Mouse (Mus musculus) megakaryocyte, embryonic 14.5 days (primary cell): ENCODE measurements around the gene Rgs17. TPM values are rescaled to one million over a fixed set of nuclear protein-coding genes. Genes with fewer than 3 reads are reported as not detected.

Experiments used
- H3K27me3 ChIP-seq: replicated peaks from 2 replicates; pipeline ENCODE3; 2012; ENCODE audit warnings: inconsistent platforms
- H3K36me3 ChIP-seq: replicated peaks from 2 replicates; pipeline ENCODE3; 2012; ENCODE audit warnings: low read length, inconsistent platforms, mixed read lengths
- H3K4me1 ChIP-seq: 2 replicates; pipeline ENCODE4 v1.6.1; 2012; ENCODE audit warnings: inconsistent platforms
- H3K4me3 ChIP-seq: replicated peaks from 2 replicates; pipeline ENCODE3; 2012; ENCODE audit warnings: moderate library complexity, mild to moderate bottlenecking, inconsistent platforms
- H3K9me3 ChIP-seq: 2 replicates; pipeline ENCODE4 v1.6.1; 2012; ENCODE audit warnings: inconsistent platforms
- FLI1 ChIP-seq: IDR thresholded peaks from 2 replicates; pipeline ENCODE4 v1.6.1; 2012; ENCODE audit warnings: low read length, inconsistent platforms, mixed read lengths
- GATA1 ChIP-seq: IDR thresholded peaks from 3 replicates; pipeline ENCODE4 v1.6.1; 2012; ENCODE audit warnings: mixed read lengths, low read length, inconsistent platforms, borderline replicate concordance
- polyA plus RNA-seq: library from polyadenylated mRNA; stranded (reverse); fragments of >175 nt; gene quantifications from 2 replicates; pipeline ENCODE4 v1.2.3, GENCODE M21; 2012; ENCODE audit warnings: low replicate concordance; ENCODE audit not compliant: insufficient read depth

The Rgs17 gene
- polyA plus RNA-seq, 1 experiment, result not detected

GRCm38 (mm10) chr10:5841369-5841768 is 80.8 kb downstream of the Rgs17 start:
- Histone ChIP-seq H3K36me3 (no peaks in the 10 kb centered on the region), H3K4me1 (no peaks in the 10 kb centered on the region), H3K27me3 (no peaks in the 10 kb centered on the region), H3K4me3 (no peak overlapping the region), H3K9me3 (no peaks in the 10 kb centered on the region)
- TF ChIP-seq GATA1, result no peak
- TF ChIP-seq FLI1, result no peak

GRCm38 (mm10) chr10:5826336-5827025 is 95.7 kb downstream of the Rgs17 start:
- H3K36me3 ChIP-seq, result peaks cover 11% of the 10 kb centered on the region
- TF ChIP-seq GATA1 (no peak), FLI1 (no peak)
- no peaks in the 10 kb centered on the region for H3K27me3 ChIP-seq
- H3K9me3 ChIP-seq, result no peaks in the 10 kb centered on the region
- H3K4me1 ChIP-seq, result peaks cover 25% of the 10 kb centered on the region
- no peak overlapping the region for H3K4me3 ChIP-seq

GRCm38 (mm10) chr10:5824779-5825178 is 97.4 kb downstream of the Rgs17 start:
- no peaks in the 10 kb centered on the region for H3K27me3 ChIP-seq
- TF ChIP-seq GATA1 (no peak), FLI1 (no peak)
- H3K36me3 ChIP-seq, result peaks cover 19% of the 10 kb centered on the region
- no peaks in the 10 kb centered on the region for H3K9me3 ChIP-seq
- peaks cover 36% of the 10 kb centered on the region for H3K4me1 ChIP-seq
- H3K4me3 ChIP-seq, result peak overlapping the region; percentile 99

- TF ChIP-seq FLI1, result no peak
- TF ChIP-seq GATA1, result no peak
- Histone ChIP-seq H3K4me3 (peak within 1 kb of the TSS; percentile 99), H3K4me1 (peaks cover 36% of the 10 kb centered on the region)
These were observed 98.3 kb downstream of the Rgs17 start, which contains the start of gene Mtrf1l for GRCm38 (mm10) chr10:5823740-5824491. Mtrf1l (minus strand) TSS chr10:5823910.

GRCm38 (mm10) chr10:5823291-5823739 is 98.9 kb downstream of the Rgs17 start:
- H3K4me1 ChIP-seq, result peaks cover 36% of the 10 kb centered on the region
- no peaks in the 10 kb centered on the region for H3K27me3 ChIP-seq
- H3K9me3 ChIP-seq, result no peaks in the 10 kb centered on the region
- peak overlapping the region; percentile 99 for H3K4me3 ChIP-seq
- H3K36me3 ChIP-seq, result peaks cover 33% of the 10 kb centered on the region
- TF ChIP-seq FLI1 (no peak), GATA1 (no peak)

More at GRCm38 (mm10) chr10:5823740-5824491, 98.3 kb downstream of the Rgs17 start, which contains the start of gene Mtrf1l:
- no peaks in the 10 kb centered on the region for H3K27me3 ChIP-seq
- peaks cover 27% of the 10 kb centered on the region for H3K36me3 ChIP-seq
- no peaks in the 10 kb centered on the region for H3K9me3 ChIP-seq

GRCm38 (mm10) chr10:5818772-5819171 is 103.4 kb downstream of the Rgs17 start:
- H3K36me3 ChIP-seq, result peaks cover 74% of the 10 kb centered on the region
- TF ChIP-seq GATA1 (no peak), FLI1 (no peak)
- no peak overlapping the region for H3K4me3 ChIP-seq

GRCm38 (mm10) chr10:5815968-5816367 is 106.2 kb downstream of the Rgs17 start:
- H3K4me3 ChIP-seq, result no peak overlapping the region
- H3K9me3 ChIP-seq, result no peaks in the 10 kb centered on the region
- H3K4me1 ChIP-seq, result peaks cover 6% of the 10 kb centered on the region
- H3K27me3 ChIP-seq, result no peaks in the 10 kb centered on the region
- TF ChIP-seq FLI1, result no peak
- TF ChIP-seq GATA1, result no peak
- peaks cover 92% of the 10 kb centered on the region for H3K36me3 ChIP-seq

More at GRCm38 (mm10) chr10:5818772-5819171, 103.4 kb downstream of the Rgs17 start:
- H3K27me3 ChIP-seq, result no peaks in the 10 kb centered on the region
- peaks cover 22% of the 10 kb centered on the region for H3K4me1 ChIP-seq
- H3K9me3 ChIP-seq, result no peaks in the 10 kb centered on the region

GRCm38 (mm10) chr10:5813724-5814123 is 108.5 kb downstream of the Rgs17 start:
- Histone ChIP-seq H3K4me3 (no peak overlapping the region), H3K27me3 (no peaks in the 10 kb centered on the region), H3K9me3 (no peaks in the 10 kb centered on the region), H3K36me3 (peaks cover 77% of the 10 kb centered on the region), H3K4me1 (no peaks in the 10 kb centered on the region; the same call in 1 of the 2 replicates)
- TF ChIP-seq FLI1, result no peak
- no peak for TF ChIP-seq GATA1

GRCm38 (mm10) chr10:5807683-5808082 is 114.5 kb downstream of the Rgs17 start:
- Histone ChIP-seq H3K27me3 (no peaks in the 10 kb centered on the region), H3K4me1 (peaks cover 37% of the 10 kb centered on the region), H3K4me3 (no peak overlapping the region), H3K9me3 (no peaks in the 10 kb centered on the region), H3K36me3 (peaks cover 24% of the 10 kb centered on the region)
- no peak for TF ChIP-seq FLI1
- TF ChIP-seq GATA1, result no peak

- TF ChIP-seq GATA1 (no peak), FLI1 (no peak)
- H3K27me3 ChIP-seq, result no peaks in the 10 kb centered on the region
- H3K36me3 ChIP-seq, result peaks cover 23% of the 10 kb centered on the region
- peak overlapping the region; percentile 97 for H3K4me3 ChIP-seq
- H3K9me3 ChIP-seq, result no peaks in the 10 kb centered on the region
- peaks cover 44% of the 10 kb centered on the region for H3K4me1 ChIP-seq
These were observed 115.2 kb downstream of the Rgs17 start for GRCm38 (mm10) chr10:5806996-5807395.
